Mouse (Mus musculus): ENCODE results near the gene Acvr2a. TPM values are rescaled to one million over a fixed set of nuclear protein-coding genes. Genes with fewer than 3 reads are reported as not detected.
"Not testable (repeated sequence)": the region's sequence is repeated elsewhere in the genome, so short reads cannot be mapped to it uniquely, and the experiment has no call there.

Gene Acvr2a
- polyA plus RNA-seq, 1 experiment from 2014 or later: 41.7 TPM

- no peaks in the 10 kb centered on the region for H3K36me3 ChIP-seq
- H3K27me3 ChIP-seq: no peaks in the 10 kb centered on the region
- H3K9ac ChIP-seq (replicated peaks): no peak overlapping the region
- no peak overlapping the region for H3K4me2 ChIP-seq (replicated peaks)
- no peak for ATAC-seq (replicated peaks)
- no peak overlapping the region for H3K27ac ChIP-seq (replicated peaks)
- WGBS: 91% methylated on average over 2 of the region's 2 CpGs
- H3K9me3 ChIP-seq: no peaks in the 10 kb centered on the region
- H3K4me3 ChIP-seq: no peak overlapping the region
- H3K4me1 ChIP-seq: peaks cover 10% of the 10 kb centered on the region
Measured at GRCm38 (mm10) chr2:48825878-48826277, 12.0 kb downstream of the Acvr2a start.

GRCm38 (mm10) chr2:48826380-48826779, 12.5 kb downstream of the Acvr2a start:
- H3K9ac ChIP-seq (replicated peaks): no peak overlapping the region
- no peak overlapping the region for H3K27ac ChIP-seq (replicated peaks)
- H3K4me2 ChIP-seq (replicated peaks): no peak overlapping the region
- H3K4me1 ChIP-seq: peaks cover 10% of the 10 kb centered on the region
- no peaks in the 10 kb centered on the region for H3K9me3 ChIP-seq
- no peak overlapping the region for H3K4me3 ChIP-seq
- no peak for ATAC-seq (replicated peaks)
- no peaks in the 10 kb centered on the region for H3K27me3 ChIP-seq
- H3K36me3 ChIP-seq: no peaks in the 10 kb centered on the region

GRCm38 (mm10) chr2:48830492-48830891, 16.6 kb downstream of the Acvr2a start:
- Histone ChIP-seq H3K9me3 (no peaks in the 10 kb centered on the region), H3K9ac (replicated peaks) (no peak overlapping the region), H3K4me3 (no peak overlapping the region), H3K4me1 (peaks cover 10% of the 10 kb centered on the region), H3K27me3 (no peaks in the 10 kb centered on the region), H3K27ac (replicated peaks) (no peak overlapping the region), H3K4me2 (replicated peaks) (no peak overlapping the region), H3K36me3 (no peaks in the 10 kb centered on the region)
- no peak for ATAC-seq (replicated peaks)
- WGBS: 87% methylated on average over 2 of the region's 2 CpGs

- ATAC-seq (replicated peaks): no peak
- 83% methylated on average over 5 of the region's 5 CpGs for WGBS
- H3K27ac ChIP-seq (replicated peaks): no peak overlapping the region
- no peaks in the 10 kb centered on the region for H3K9me3 ChIP-seq
- no peak overlapping the region for H3K4me3 ChIP-seq
- no peak overlapping the region for H3K4me2 ChIP-seq (replicated peaks)
- H3K9ac ChIP-seq (replicated peaks): no peak overlapping the region
- no peaks in the 10 kb centered on the region for H3K27me3 ChIP-seq
- H3K36me3 ChIP-seq: no peaks in the 10 kb centered on the region
- peaks cover 10% of the 10 kb centered on the region for H3K4me1 ChIP-seq
Measured at GRCm38 (mm10) chr2:48832305-48832704, 18.4 kb downstream of the Acvr2a start.

- no peak overlapping the region for H3K4me3 ChIP-seq
- H3K9me3 ChIP-seq: no peaks in the 10 kb centered on the region
- no peak overlapping the region for H3K27ac ChIP-seq (replicated peaks)
- WGBS: 55% methylated on average over 3 of the region's 3 CpGs
- H3K4me2 ChIP-seq (replicated peaks): no peak overlapping the region
- ATAC-seq (replicated peaks): no peak
- H3K4me1 ChIP-seq: peaks cover 5% of the 10 kb centered on the region
- H3K9ac ChIP-seq (replicated peaks): no peak overlapping the region
- H3K36me3 ChIP-seq: no peaks in the 10 kb centered on the region
- no peaks in the 10 kb centered on the region for H3K27me3 ChIP-seq
Measured at GRCm38 (mm10) chr2:48833884-48834450, 20.1 kb downstream of the Acvr2a start.

- no peak for ATAC-seq (replicated peaks)
Measured at GRCm38 (mm10) chr2:48841611-48842470, 27.9 kb downstream of the Acvr2a start.

GRCm38 (mm10) chr2:48846689-48847398, 32.9 kb downstream of the Acvr2a start:
- Histone ChIP-seq H3K36me3 (no peaks in the 10 kb centered on the region), H3K4me3 (no peak overlapping the region)
- WGBS: 73% methylated on average over 2 of the region's 2 CpGs

More at GRCm38 (mm10) chr2:48841611-48842470, 27.9 kb downstream of the Acvr2a start:
- WGBS: 87% methylated on average over 3 of the region's 3 CpGs
- no peak overlapping the region for H3K9ac ChIP-seq (replicated peaks)
- no peaks in the 10 kb centered on the region for H3K9me3 ChIP-seq
- H3K36me3 ChIP-seq: no peaks in the 10 kb centered on the region
- H3K27ac ChIP-seq (replicated peaks): no peak overlapping the region
- no peaks in the 10 kb centered on the region for H3K4me1 ChIP-seq
- H3K27me3 ChIP-seq: no peaks in the 10 kb centered on the region
- H3K4me2 ChIP-seq (replicated peaks): no peak overlapping the region
- H3K4me3 ChIP-seq: no peak overlapping the region

GRCm38 (mm10) chr2:48865596-48865995, 51.7 kb downstream of the Acvr2a start:
- not testable (repeated sequence) for H3K36me3 ChIP-seq

More at GRCm38 (mm10) chr2:48846689-48847398, 32.9 kb downstream of the Acvr2a start:
- H3K9ac ChIP-seq (replicated peaks): no peak overlapping the region
- ATAC-seq (replicated peaks): no peak
- no peak overlapping the region for H3K27ac ChIP-seq (replicated peaks)
- no peak overlapping the region for H3K4me2 ChIP-seq (replicated peaks)
- H3K9me3 ChIP-seq: no peaks in the 10 kb centered on the region
- H3K27me3 ChIP-seq: no peaks in the 10 kb centered on the region
- no peaks in the 10 kb centered on the region for H3K4me1 ChIP-seq

GRCm38 (mm10) chr2:48868199-48868913, 54.4 kb downstream of the Acvr2a start:
- Histone ChIP-seq H3K9ac (replicated peaks) (no peak overlapping the region), H3K4me3 (no peak overlapping the region), H3K4me1 (no peaks in the 10 kb centered on the region; the same call in 1 of the 2 replicates), H3K9me3 (no peaks in the 10 kb centered on the region), H3K4me2 (replicated peaks) (no peak overlapping the region), H3K27ac (replicated peaks) (no peak overlapping the region), H3K36me3 (no peaks in the 10 kb centered on the region), H3K27me3 (no peaks in the 10 kb centered on the region)
- ATAC-seq (replicated peaks): no peak
- WGBS: 88% methylated on average over 5 of the region's 5 CpGs

More at GRCm38 (mm10) chr2:48865596-48865995, 51.7 kb downstream of the Acvr2a start:
- H3K4me1 ChIP-seq; H3K9me3 ChIP-seq; H3K27me3 ChIP-seq; H3K9ac ChIP-seq (replicated peaks); H3K4me2 ChIP-seq (replicated peaks); H3K27ac ChIP-seq (replicated peaks); ATAC-seq (replicated peaks); H3K4me3 ChIP-seq: not testable (repeated sequence)
- 96% methylated on average over 6 of the region's 6 CpGs for WGBS

- no peak overlapping the region for H3K9ac ChIP-seq (replicated peaks)
- H3K9me3 ChIP-seq: no peaks in the 10 kb centered on the region
- no peak overlapping the region for H3K4me2 ChIP-seq (replicated peaks)
- H3K36me3 ChIP-seq: no peaks in the 10 kb centered on the region; the same call in 1 of the 2 replicates
- peak; percentile 77 for ATAC-seq (replicated peaks)
- 0 out of 2 replicates have a peak overlapping the region, but pooled peaks have one; percentile 12 for H3K27ac ChIP-seq (replicated peaks)
- H3K4me3 ChIP-seq: no peak overlapping the region
- H3K4me1 ChIP-seq: no peaks in the 10 kb centered on the region
- no peaks in the 10 kb centered on the region for H3K27me3 ChIP-seq
Measured at GRCm38 (mm10) chr2:48885945-48886344, 72.0 kb downstream of the Acvr2a start.

- no peaks in the 10 kb centered on the region for H3K4me1 ChIP-seq
- no peaks in the 10 kb centered on the region for H3K9me3 ChIP-seq
- peaks cover 35% of the 10 kb centered on the region for H3K36me3 ChIP-seq
- no peak overlapping the region for H3K27ac ChIP-seq (replicated peaks)
- no peaks in the 10 kb centered on the region for H3K27me3 ChIP-seq
- H3K4me2 ChIP-seq (replicated peaks): no peak overlapping the region
- 91% methylated on average over 3 of the region's 3 CpGs for WGBS
- H3K9ac ChIP-seq (replicated peaks): no peak overlapping the region
- 0 out of 2 replicates have a peak, but pooled peaks have one; percentile 24 for ATAC-seq (replicated peaks)
- no peak overlapping the region for H3K4me3 ChIP-seq
Measured at GRCm38 (mm10) chr2:48895186-48895585, 81.3 kb downstream of the Acvr2a start.

Data from forebrain, embryonic 15.5 days (tissue).